Mouse (Mus musculus) small intestine, adult 2 months (tissue): Measurements from ENCODE around the gene Atp8a2. TPM values are rescaled to one million over a fixed set of nuclear protein-coding genes. Genes with fewer than 3 reads are reported as not detected.

ENCODE experiments used
- H3K27ac ChIP-seq: fragments of 200-500 bp; 2 replicates; pipeline ENCODE4 v1.5.1; 2012; ENCODE audit warnings: low read depth, low read length, control low read depth, inconsistent platforms; ENCODE audit not compliant: insufficient read depth
- H3K27me3 ChIP-seq: fragments of 200-500 bp; 2 replicates; pipeline ENCODE4 v1.6.1; 2012; ENCODE audit warnings: mild to moderate bottlenecking, moderate library complexity, low read length, inconsistent platforms; ENCODE audit not compliant: control insufficient read depth, insufficient read depth
- H3K36me3 ChIP-seq: fragments of 200-500 bp; 2 replicates; pipeline ENCODE4 v1.6.1; 2012; ENCODE audit warnings: mild to moderate bottlenecking, low read length, control low read depth, inconsistent platforms; ENCODE audit not compliant: control insufficient read depth, insufficient read depth
- H3K4me1 ChIP-seq: fragments of 200-500 bp; 2 replicates; pipeline ENCODE4 v1.6.1; 2012; ENCODE audit warnings: low read length, inconsistent platforms, mixed read lengths; ENCODE audit not compliant: control insufficient read depth, insufficient read depth, insufficient read length
- H3K4me3 ChIP-seq: fragments of 200-500 bp; 2 replicates; pipeline ENCODE4 v1.5.1; 2012; ENCODE audit warnings: low read depth, mild to moderate bottlenecking, control low read depth, inconsistent platforms, low read length, moderate library complexity
- CTCF ChIP-seq: fragments of 200-500 bp; IDR thresholded peaks from 2 replicates; pipeline ENCODE4 v1.5.1; 2012; ENCODE audit warnings: low read depth, mild to moderate bottlenecking, control low read depth, inconsistent platforms, low read length, moderate library complexity, mixed read lengths; ENCODE audit not compliant: insufficient replicate concordance, insufficient read length; ENCODE audit errors: extremely low read depth
- POLR2A ChIP-seq: fragments of 200-500 bp; IDR thresholded peaks from 2 replicates; pipeline ENCODE4 v1.6.1; 2012; ENCODE audit warnings: low read depth, mild to moderate bottlenecking, control low read depth, inconsistent platforms, low read length, moderate library complexity
- WGBS: fragments of 180-500 bp; shearing (Covaris S2); methylation state at CpG from one replicate; pipeline ENCODE4 v1.1.7; 2018; 5-methylcytosine and 5-hydroxymethylcytosine counted together
- polyA plus RNA-seq: library from polyadenylated mRNA; depleted of rRNA; stranded (reverse); fragments of >200 nt; gene quantifications from 2 replicates; pipeline ENCODE4 v1.2.3, GENCODE M21; 2012

Gene Atp8a2
- polyA plus RNA-seq, 1 experiment = 3.7 TPM

DNA sequence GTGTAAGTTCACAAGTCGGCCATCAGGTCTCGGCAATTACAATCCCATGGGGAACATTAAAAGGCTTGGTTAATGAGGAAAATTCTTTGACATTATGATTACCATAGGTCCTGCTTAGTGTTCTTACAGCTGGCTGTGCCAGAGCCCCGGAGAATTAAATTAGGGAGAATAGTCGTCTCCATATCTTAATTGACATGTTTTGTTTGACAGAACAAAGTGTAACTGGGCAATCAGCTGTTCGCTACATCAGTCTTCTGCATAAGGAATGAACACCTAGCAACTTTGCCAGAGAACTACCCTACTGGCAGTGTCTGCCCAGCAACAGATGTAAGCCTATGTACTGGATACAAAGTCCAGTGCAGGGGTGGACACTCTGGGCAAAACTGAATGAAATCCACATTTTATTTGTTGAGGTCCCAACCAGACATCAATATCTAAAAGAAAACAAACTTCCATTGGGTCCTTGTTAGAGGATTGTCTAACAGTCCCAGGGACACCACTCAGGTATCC lies 225.7 kb downstream of the Atp8a2 start:
- Histone ChIP-seq H3K4me1 (no peaks in the 10 kb centered on the region), H3K27ac (no peak overlapping the region), H3K27me3 (no peaks in the 10 kb centered on the region), H3K36me3 (no peaks in the 10 kb centered on the region), H3K4me3 (no peak overlapping the region)
- TF ChIP-seq POLR2A (no peak), CTCF (no peak)
- WGBS = 67% methylated on average over 5 of the region's 5 CpGs

DNA sequence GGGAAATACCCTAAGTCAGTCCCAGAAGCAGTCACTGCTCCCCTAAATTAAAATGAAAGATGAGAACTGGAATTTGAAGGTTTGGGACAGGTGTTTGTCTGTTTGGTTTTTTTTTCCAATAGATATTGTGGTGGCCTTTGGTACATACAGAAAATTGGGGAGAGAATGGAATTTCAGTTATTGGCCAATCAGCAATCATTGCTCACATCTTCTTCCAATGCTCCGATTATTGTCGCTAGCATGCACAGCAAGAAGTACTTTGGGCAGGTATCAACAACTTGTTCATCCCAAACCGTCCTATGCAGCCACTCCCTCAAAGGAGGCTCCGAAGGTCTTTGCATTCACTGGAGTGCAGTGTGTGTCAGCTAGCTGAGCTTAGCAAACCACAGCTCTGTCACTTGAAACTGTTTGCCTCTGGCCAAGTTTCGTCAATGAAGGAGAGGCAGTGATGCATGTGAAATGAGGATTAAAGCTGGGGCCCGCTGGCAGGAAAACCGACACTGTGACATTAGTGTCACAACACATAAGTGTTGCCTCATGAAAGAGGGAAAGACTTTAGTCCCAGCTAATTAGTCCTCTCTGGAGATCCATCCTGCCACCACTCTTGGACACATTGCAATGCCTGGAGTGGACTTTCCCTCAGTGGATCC lies 227.4 kb downstream of the Atp8a2 start:
- TF ChIP-seq CTCF (no peak), POLR2A (no peak)
- Histone ChIP-seq H3K27me3 (no peaks in the 10 kb centered on the region), H3K4me1 (no peaks in the 10 kb centered on the region), H3K4me3 (no peak overlapping the region), H3K36me3 (no peaks in the 10 kb centered on the region), H3K27ac (no peak overlapping the region)
- 77% methylated on average over 7 of the region's 7 CpGs for WGBS

DNA sequence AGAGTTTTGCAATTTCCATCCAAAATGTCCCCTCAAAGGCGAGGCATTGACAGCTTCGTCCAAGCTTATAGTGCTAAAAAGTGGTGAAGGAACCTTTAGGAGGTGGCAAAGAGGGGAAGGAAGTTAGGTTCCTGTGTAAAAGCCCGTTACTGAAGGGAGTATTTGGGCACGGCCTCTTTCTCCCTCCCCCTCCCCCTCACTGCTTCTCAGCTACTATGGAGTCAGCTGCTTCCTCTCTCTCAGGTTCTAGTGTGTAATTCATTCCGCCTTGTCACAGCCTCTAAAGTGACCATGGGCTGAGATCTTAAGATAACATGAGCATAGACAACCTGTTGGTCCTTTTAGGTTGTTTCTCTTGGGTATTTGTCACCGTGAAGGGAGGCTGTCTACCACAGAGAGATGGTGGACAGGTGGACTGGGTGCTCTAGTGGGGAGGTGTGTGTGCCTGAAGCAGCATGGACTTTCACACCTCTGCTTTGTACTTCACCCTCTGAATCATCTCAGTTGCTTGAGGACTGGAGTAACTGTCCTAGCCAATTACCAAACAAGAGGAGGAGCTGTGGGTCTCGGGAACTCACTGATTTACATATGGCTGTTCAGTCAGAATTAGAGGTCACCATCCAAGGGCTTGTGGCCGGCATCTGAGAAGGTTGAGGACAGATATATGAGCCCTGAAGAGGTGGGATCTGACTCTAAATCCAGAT lies 229.0 kb downstream of the Atp8a2 start:
- no peaks in the 10 kb centered on the region for H3K27me3 ChIP-seq
- no peak overlapping the region for H3K4me3 ChIP-seq
- H3K4me1 ChIP-seq = no peaks in the 10 kb centered on the region
- WGBS = 75% methylated on average over 8 of the region's 8 CpGs
- no peak overlapping the region for H3K27ac ChIP-seq
- TF ChIP-seq POLR2A = no peak
- no peak for TF ChIP-seq CTCF
- no peaks in the 10 kb centered on the region for H3K36me3 ChIP-seq

DNA sequence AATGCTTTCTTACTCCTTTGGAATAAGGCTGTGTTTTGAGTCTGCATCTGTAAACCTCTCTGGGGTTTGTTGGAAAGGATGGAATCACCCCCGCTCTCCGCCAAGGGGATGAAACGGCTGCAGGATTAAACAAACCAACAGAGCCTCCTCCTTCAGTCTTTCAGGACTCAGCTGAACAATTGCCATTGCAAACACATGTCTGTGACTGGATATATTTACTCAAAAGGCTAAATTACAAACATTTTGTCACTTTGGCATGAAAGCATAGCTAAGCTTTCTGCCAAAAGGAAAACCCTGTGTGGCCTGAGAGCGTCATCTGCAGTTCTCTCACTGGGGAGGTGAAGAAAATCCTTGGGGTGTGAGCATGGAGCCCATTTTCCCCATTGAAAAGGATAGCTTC lies 230.0 kb downstream of the Atp8a2 start:
- Histone ChIP-seq H3K27ac (no peak overlapping the region), H3K4me3 (no peak overlapping the region), H3K36me3 (no peaks in the 10 kb centered on the region), H3K27me3 (no peaks in the 10 kb centered on the region), H3K4me1 (no peaks in the 10 kb centered on the region)
- TF ChIP-seq CTCF = no peak
- no peak for TF ChIP-seq POLR2A
- 75% methylated on average over 4 of the region's 4 CpGs for WGBS

DNA sequence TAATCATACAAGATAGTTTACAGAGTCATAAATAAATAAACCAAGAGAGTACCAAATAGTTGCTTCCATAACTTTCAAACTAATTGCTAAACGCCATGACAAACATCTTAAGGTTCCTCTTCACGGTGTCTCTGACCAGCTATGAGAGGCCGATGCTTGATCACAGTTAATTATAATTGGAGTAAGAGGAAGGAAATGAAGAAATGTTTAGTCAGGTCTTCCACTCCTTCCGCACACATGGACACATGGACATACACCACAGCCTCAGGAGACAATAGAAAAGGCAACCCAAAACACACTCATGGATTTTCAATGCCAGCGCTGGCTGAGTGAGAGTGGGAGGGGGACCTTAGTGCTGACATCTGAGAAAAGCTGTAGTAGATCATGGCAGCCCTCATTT lies 232.4 kb downstream of the Atp8a2 start:
- WGBS = 84% methylated on average over 5 of the region's 5 CpGs
- Histone ChIP-seq H3K27me3 (no peaks in the 10 kb centered on the region; the same call in 1 of the 2 replicates), H3K36me3 (no peaks in the 10 kb centered on the region), H3K4me1 (peaks cover 5% of the 10 kb centered on the region; the same call in 1 of the 2 replicates), H3K27ac (no peak overlapping the region), H3K4me3 (no peak overlapping the region)
- TF ChIP-seq CTCF (no peak), POLR2A (no peak)

DNA sequence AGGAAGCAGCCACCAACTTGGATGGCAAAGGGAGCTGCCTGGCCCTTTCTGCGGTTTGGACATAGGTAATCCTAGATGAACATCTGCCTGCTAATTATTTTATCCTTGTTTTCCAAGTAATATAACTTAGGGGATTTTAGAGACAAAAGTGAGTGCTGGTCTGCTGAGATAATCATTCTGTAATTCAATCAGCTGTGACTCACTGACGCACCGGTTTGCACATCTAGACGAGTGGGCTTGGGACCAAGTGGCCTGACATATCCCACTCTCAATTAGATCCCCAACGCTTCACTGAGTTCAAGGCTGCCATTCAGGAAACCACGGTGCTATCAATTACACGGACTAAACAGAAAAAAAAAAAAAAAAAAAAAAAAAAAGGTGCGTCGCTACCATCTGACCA lies 236.0 kb downstream of the Atp8a2 start:
- H3K4me1 ChIP-seq = peaks cover 5% of the 10 kb centered on the region; the same call in 1 of the 2 replicates
- WGBS = 51% methylated on average over 9 of the region's 9 CpGs
- H3K27ac ChIP-seq = no peak overlapping the region
- H3K27me3 ChIP-seq = no peaks in the 10 kb centered on the region; the same call in 1 of the 2 replicates
- no peak overlapping the region for H3K4me3 ChIP-seq
- TF ChIP-seq CTCF (no peak), POLR2A (no peak)
- no peaks in the 10 kb centered on the region for H3K36me3 ChIP-seq

DNA sequence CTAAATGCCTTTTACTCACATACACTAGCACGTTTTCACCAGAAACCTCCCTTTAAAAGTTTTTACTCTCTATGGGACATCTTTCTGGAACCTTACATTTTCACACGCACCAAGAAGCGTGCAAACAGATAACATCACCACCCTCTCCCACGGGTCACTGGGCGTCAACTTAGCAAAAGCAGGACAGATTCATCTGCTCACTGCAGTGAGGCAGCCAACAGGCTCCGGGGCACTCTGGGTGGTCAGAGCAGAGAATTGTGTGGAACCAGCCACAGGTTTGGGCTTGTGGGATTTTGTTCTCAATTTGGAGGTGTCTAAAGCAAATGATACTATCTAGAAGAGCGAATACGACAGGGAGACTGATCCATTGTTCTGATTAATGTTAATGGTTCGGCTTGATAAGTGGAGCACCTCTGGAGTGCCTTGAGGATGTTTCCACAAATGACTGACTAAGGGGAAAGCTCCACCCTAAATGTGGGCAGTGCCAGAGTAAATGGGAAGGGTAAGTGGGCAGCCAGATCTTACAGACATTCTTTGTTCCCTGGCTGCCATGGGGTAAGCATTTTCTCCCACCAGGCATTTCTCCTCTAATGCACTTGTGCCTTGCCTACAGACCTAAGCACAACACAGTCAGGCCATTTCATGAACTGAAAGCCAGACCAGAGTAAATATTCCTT lies 236.6 kb downstream of the Atp8a2 start:
- no peaks in the 10 kb centered on the region for H3K36me3 ChIP-seq
- 22% methylated on average over 9 of the region's 9 CpGs for WGBS
- H3K4me1 ChIP-seq = peaks cover 5% of the 10 kb centered on the region; the same call in 1 of the 2 replicates
- no peak overlapping the region for H3K27ac ChIP-seq
- TF ChIP-seq POLR2A (no peak), CTCF (no peak)
- H3K4me3 ChIP-seq = no peak overlapping the region
- H3K27me3 ChIP-seq = no peaks in the 10 kb centered on the region; the same call in 1 of the 2 replicates
